Mouse (Mus musculus) kidney, adult 2 months (tissue): ENCODE data around the gene Ncor2.

Experiments used
- CTCF ChIP-seq: fragments of 200-500 bp; conservative IDR thresholded peaks from 2 replicates; pipeline ENCODE4 v1.5.1; 2011; ENCODE audit warnings: low read depth, mild to moderate bottlenecking, control low read depth, low read length, moderate library complexity, mixed read lengths; ENCODE audit not compliant: insufficient read depth, insufficient read length
- POLR2A ChIP-seq: fragments of 200-500 bp; IDR thresholded peaks from one replicate; pipeline ENCODE4 v1.6.1; 2011; ENCODE audit warnings: low read depth, low read length, control low read depth

- TF ChIP-seq CTCF = no peak
- no peak for TF ChIP-seq POLR2A
Observed at GRCm38 (mm10) chr5:125021298-125021697, 157.7 kb downstream of the Ncor2 start.
